Mouse (Mus musculus): ENCODE data around the gene Cyb5d2. TPM values are rescaled to one million over a fixed set of nuclear protein-coding genes. Genes with fewer than 3 reads are reported as not detected.
"Not testable (repeated sequence)": the region's sequence is repeated elsewhere in the genome, so short reads cannot be mapped to it uniquely, and the experiment has no call there.

The Cyb5d2 gene
- total RNA-seq, 2 experiments from 2014 or later, result 11.6 to 13.1 TPM

DNA sequence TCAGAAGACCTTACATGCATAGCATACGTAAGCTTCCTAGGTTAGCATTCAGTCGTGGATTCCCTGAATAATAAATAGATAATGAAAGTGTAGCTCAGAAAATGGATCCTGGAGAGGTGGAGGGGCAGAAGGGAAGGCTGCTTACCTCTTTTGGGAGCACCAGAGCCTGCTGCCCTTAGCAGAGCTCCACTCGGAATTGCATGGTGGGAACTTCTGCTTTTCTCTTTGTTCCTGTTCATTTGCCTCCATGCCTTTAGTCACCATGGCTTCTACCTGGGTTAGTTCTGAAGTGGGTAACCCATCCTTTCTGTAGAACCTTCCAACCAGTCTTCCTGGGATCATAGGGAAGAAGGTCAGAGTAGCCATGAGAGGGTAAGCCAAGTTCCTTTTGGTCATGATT lies 13.4 kb downstream of the Cyb5d2 start:
- intact Hi-C loops (cut with DNase I), result no loop called here
- no peak for DNase-seq (ENCODE audit: low spot score in 2 of 2)

DNA sequence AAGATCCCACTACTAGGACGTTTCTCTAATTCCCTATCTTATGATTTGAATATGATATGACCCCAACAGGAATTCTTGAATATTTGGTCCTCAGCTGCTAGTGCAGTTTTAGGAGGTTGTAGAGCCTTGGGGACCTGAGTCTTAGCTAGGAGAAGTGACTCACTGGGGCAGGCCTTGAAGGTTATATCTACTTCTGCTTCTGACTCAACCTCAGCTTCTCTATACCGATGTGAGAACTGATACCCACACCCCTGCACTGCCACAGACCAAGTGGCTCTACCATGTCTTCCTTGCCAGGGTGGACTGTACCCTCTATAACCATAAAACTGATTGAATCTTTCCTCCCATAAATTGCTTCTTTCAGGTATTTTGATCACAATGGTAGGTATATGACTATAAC lies 13.8 kb downstream of the Cyb5d2 start:
- intact Hi-C loops (cut with DNase I), result no loop called here
- DNase-seq (ENCODE audit: low spot score in 2 of 2), result no peak

DNA sequence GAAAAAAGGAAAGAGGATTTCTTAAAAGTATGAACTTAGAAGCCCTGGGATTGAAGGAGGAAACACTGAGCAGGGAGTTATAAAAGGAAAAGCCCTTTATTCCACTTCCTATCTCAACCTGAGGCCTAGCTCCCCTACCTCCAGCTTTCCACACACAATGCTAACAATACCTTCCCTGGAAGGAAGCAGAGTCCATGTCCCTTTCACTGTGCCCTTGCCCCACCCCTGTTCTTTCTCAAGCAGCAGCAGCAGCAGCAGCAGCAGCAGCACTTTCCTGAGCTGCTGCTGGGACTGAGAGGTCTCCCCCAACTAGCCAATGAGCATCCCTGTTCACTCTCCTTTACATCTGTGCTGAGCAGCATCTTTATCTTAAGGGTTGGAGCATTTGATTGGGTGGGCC lies 17.0 kb downstream of the Cyb5d2 start:
- intact Hi-C loops (cut with DNase I), result no loop called here
- DNase-seq (ENCODE audit: low spot score in 2 of 2), result no peak

- intact Hi-C loops (cut with DNase I), result not testable (repeated sequence)
Observed at GRCm38 (mm10) chr11:72772611-72773010, 23.3 kb downstream of the Cyb5d2 start.

GRCm38 (mm10) chr11:72771461-72771860 lies 24.5 kb downstream of the Cyb5d2 start:
- intact Hi-C loops (cut with DNase I), result no loop called here
- peak in 1 of 2 experiments; percentile 50 for DNase-seq (ENCODE audit: low spot score in 2 of 2)

More at GRCm38 (mm10) chr11:72772611-72773010, 23.3 kb downstream of the Cyb5d2 start:
- not testable (repeated sequence) for DNase-seq (ENCODE audit: low spot score in 2 of 2)

GRCm38 (mm10) chr11:72770816-72771215 lies 25.1 kb downstream of the Cyb5d2 start:
- DNase-seq (ENCODE audit: low spot score in 2 of 2), result no peak
- intact Hi-C loops (cut with DNase I), result no loop called here

DNA sequence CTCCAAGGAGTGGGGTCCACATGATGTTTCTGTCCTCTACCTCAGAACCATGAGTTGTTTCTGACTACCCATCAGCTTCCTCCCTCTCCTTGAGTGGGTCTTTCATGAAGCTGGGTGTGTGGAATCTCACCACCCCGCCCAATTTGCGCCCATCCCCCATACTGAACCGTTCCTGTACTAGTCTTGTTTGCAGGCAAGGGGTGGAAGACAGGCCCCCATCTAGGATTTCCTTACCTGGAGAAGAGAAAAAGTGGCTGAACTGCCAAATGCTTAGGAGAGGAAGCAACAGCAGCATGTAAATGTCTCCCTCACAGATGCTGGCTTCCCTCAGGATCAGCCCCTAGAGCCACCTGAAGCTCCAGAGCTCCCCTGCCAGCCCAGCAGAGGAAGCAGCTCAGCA lies 25.6 kb downstream of the Cyb5d2 start:
- intact Hi-C loops (cut with DNase I), result no loop called here
- DNase-seq (ENCODE audit: low spot score in 2 of 2), result no peak

DNA sequence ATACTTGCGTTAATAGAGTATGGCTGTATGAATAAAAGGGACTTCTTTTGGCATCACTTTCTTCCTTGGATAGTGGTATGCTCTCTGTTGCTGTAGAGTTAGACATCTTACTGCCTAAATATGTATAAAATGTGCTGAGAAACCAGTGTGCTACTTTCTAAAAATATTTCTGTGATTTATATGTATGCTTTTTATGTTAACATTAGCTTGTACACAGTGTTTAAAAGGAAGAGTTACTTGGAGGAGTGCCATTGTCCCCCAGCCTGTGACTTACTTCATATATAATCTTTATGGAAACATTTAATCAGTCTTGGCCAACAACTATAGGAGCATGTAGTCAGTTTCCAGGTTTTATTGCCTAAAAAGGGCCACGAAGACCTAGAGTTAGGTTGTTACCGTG lies 26.9 kb downstream of the Cyb5d2 start:
- intact Hi-C loops (cut with DNase I), result no loop called here
- DNase-seq (ENCODE audit: low spot score in 2 of 2), result peak; percentile 33 to 76

GRCm38 (mm10) chr11:72767716-72768115 lies 28.2 kb downstream of the Cyb5d2 start:
- no peak for DNase-seq (ENCODE audit: low spot score in 2 of 2)
- intact Hi-C loops (cut with DNase I), result no loop called here

GRCm38 (mm10) chr11:72764270-72764669 lies 31.7 kb downstream of the Cyb5d2 start:
- intact Hi-C loops (cut with DNase I), result no loop called here
- peak; percentile 10 to 29 for DNase-seq (ENCODE audit: low spot score in 2 of 2)

- intact Hi-C loops (cut with DNase I), result no loop called here
- DNase-seq (ENCODE audit: low spot score in 2 of 2), result no peak
Observed at GRCm38 (mm10) chr11:72760781-72761180, 35.2 kb downstream of the Cyb5d2 start.

GRCm38 (mm10) chr11:72759581-72759980 lies 36.4 kb downstream of the Cyb5d2 start:
- intact Hi-C loops (cut with DNase I), result no loop called here
- DNase-seq (ENCODE audit: low spot score in 2 of 2), result no peak

GRCm38 (mm10) chr11:72758316-72758715 lies 37.6 kb downstream of the Cyb5d2 start:
- DNase-seq (ENCODE audit: low spot score in 2 of 2), result no peak
- intact Hi-C loops (cut with DNase I), result no loop called here

GRCm38 (mm10) chr11:72751956-72752355 lies 44.0 kb downstream of the Cyb5d2 start:
- DNase-seq (ENCODE audit: low spot score in 2 of 2), result no peak
- intact Hi-C loops (cut with DNase I), result no loop called here

GRCm38 (mm10) chr11:72739048-72739447 lies 56.9 kb downstream of the Cyb5d2 start:
- DNase-seq (ENCODE audit: low spot score in 2 of 2), result no peak
- intact Hi-C loops (cut with DNase I), result no loop called here

- intact Hi-C loops (cut with DNase I); DNase-seq (ENCODE audit: low spot score in 2 of 2): not testable (repeated sequence)
Observed at GRCm38 (mm10) chr11:72737517-72737916, 58.4 kb downstream of the Cyb5d2 start.

DNA sequence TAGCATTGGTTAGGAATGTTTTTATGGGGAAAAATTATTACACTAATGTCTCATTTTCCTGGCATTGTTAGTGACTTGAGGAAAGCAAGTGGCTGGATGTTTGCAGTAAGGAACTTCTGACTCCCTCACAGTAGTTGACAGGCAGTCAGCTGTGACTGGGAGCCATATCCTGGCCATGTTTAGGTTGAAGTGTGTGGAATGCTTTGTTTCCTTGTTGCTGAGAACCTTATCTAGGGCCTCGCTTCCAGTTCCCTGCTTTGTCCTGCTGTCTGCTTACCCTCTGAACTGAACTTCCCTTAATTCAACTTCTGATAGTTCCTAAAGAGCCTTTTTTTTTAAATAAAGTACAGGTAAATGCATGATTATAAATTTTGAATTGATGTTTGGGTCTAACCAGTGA lies 59.6 kb downstream of the Cyb5d2 start:
- intact Hi-C loops (cut with DNase I), result no loop called here
- no peak for DNase-seq (ENCODE audit: low spot score in 2 of 2)

GRCm38 (mm10) chr11:72735519-72735860 lies 60.5 kb downstream of the Cyb5d2 start:
- intact Hi-C loops (cut with DNase I), result no loop called here
- no peak for DNase-seq (ENCODE audit: low spot score in 2 of 2)

DNA sequence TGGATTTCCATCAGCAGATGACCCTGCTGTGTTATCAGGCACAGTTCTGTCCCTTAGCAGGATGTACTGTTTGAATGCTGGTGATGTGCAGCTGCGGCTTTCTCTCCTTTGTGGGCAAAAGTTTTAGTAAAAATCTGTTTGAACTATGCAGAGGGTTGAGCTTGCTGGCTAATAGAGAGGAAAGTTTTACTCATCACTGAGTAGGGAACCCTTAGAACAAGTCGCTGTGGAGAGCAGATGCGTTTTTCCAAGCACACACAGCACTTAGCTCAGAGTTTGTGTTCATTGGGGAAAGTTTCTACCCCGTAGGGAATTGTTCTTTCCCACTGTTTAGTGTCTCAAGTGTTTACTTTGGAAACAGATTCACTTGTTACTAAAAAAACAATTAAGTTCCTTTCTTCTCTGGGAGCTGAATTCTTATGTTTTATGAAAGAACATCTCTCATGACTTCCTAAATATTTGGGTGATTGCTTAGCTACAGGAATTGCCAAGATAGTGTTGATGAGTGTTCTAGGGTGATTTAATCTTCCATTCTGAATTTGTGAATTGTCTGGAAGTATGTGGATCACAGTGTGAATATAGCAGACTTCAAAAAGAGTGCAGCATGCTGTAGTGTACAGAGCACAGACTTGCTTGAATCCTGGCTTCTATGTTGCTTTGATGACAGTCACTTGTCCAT lies 61.0 kb downstream of the Cyb5d2 start:
- intact Hi-C loops (cut with DNase I), result no loop called here

DNA sequence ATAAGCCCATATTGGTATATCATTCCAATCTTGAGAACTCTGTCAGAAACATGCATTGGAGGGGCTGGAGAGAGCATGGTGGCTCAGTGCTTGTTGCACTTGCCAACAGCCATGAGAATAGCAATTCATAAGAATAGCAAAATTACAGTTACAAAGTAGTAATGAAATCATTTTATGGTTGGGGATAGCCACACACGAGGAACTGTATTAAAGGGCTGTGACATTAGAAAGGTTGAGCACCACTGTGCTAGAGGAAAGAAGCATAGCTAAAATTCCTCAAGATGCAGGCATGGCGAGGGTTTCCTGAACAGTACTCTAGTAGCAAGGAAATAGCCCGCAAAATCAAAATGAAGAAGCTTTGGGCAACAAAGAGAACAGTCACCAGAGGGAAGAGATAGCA lies 62.2 kb downstream of the Cyb5d2 start:
- DNase-seq (ENCODE audit: low spot score in 2 of 2), result no peak
- intact Hi-C loops (cut with DNase I), result no loop called here

More for the DNA sequence above, 61.0 kb downstream of the Cyb5d2 start:
- no peak for DNase-seq (ENCODE audit: low spot score in 2 of 2)
